19 mouse cellular contexts compared by ENCODE assay signal in the genomic region with DNA sequence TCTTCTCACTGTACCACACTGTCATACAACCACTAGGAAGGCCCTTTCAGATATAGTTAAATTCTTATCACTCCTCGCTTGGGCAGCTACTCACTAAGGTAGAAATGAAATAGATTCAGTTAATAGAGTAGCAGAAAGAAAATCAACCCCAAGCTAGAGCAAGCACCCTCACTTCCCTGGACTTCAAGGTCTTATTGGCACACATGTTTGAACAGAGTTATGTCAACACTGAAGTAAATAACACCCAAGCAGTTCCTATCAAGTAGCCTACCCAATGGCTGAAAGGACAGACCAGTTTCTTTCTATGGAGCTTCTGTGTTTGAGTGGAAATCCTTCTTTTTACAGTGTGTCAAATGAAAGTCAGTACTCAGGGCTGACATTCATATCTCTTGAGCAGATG.
"Had no signal": no experiment of that assay in that cellular context is flagged by ENCODE, and none has a peak within 500 bp of the region (broad histone marks: within the 10 kb centered on the region; RNA-seq: fewer than 3 reads in every experiment).

No protein-coding gene starts in this region.

- H3K4me2 ChIP-seq: limb, embryonic 15.5 days; lung, embryonic 14.5 days; midbrain, embryonic 13.5 days; neural tube, embryonic 13.5 days; neural tube, embryonic 15.5 days had no signal

- ATAC-seq: midbrain, embryonic 13.5 days; midbrain, embryonic 16.5 days had no signal

- H3K9me3 ChIP-seq: limb, embryonic 15.5 days; midbrain, embryonic 10.5 days; midbrain, embryonic 13.5 days; neural tube, embryonic 13.5 days; neural tube, embryonic 15.5 days had no signal

- H3K4me3 ChIP-seq: limb, embryonic 15.5 days; midbrain, embryonic 10.5 days; midbrain, embryonic 13.5 days; myocyte; neural tube, embryonic 13.5 days; neural tube, embryonic 15.5 days had no signal

- H3K36me3 ChIP-seq: limb, embryonic 15.5 days; midbrain, embryonic 10.5 days; midbrain, embryonic 13.5 days; neural tube, embryonic 13.5 days; neural tube, embryonic 15.5 days had no signal

- H3K27ac ChIP-seq: limb, embryonic 15.5 days; liver, embryonic 14.5 days; midbrain, embryonic 10.5 days; midbrain, embryonic 13.5 days; neural tube, embryonic 13.5 days; neural tube, embryonic 15.5 days had no signal

- DNase-seq: lung, embryonic 14.5 days; lung, postnatal 10 days; lung, postnatal 4 days; retina, postnatal 1 day; right cerebral cortex, adult 18-20 months; right cerebral cortex, postnatal 25 days; right cerebral cortex, postnatal 4 days; spleen, adult 18-20 months; thymus, adult 2 months; thymus, postnatal 25 days; thymus, postnatal 4 days had no signal

- H3K27me3 ChIP-seq: limb, embryonic 15.5 days; midbrain, embryonic 13.5 days; neural tube, embryonic 13.5 days; neural tube, embryonic 15.5 days had no signal

- H3K4me1 ChIP-seq: midbrain, embryonic 13.5 days; neural tube, embryonic 13.5 days; neural tube, embryonic 15.5 days had no signal

- H3K9ac ChIP-seq: limb, embryonic 15.5 days; liver, embryonic 14.5 days; lung, embryonic 14.5 days; midbrain, embryonic 13.5 days; neural tube, embryonic 13.5 days; neural tube, embryonic 15.5 days had no signal
